Mouse (Mus musculus) brain, adult 2 months (tissue): ENCODE measurements around the gene Gm28308.

ENCODE experiments used
- DNase-seq: peaks from one replicate; pipeline ENCODE4 v3.0.0; 2011; ENCODE audit warnings: low read depth, low spot score

The Gm28308 gene

DNA sequence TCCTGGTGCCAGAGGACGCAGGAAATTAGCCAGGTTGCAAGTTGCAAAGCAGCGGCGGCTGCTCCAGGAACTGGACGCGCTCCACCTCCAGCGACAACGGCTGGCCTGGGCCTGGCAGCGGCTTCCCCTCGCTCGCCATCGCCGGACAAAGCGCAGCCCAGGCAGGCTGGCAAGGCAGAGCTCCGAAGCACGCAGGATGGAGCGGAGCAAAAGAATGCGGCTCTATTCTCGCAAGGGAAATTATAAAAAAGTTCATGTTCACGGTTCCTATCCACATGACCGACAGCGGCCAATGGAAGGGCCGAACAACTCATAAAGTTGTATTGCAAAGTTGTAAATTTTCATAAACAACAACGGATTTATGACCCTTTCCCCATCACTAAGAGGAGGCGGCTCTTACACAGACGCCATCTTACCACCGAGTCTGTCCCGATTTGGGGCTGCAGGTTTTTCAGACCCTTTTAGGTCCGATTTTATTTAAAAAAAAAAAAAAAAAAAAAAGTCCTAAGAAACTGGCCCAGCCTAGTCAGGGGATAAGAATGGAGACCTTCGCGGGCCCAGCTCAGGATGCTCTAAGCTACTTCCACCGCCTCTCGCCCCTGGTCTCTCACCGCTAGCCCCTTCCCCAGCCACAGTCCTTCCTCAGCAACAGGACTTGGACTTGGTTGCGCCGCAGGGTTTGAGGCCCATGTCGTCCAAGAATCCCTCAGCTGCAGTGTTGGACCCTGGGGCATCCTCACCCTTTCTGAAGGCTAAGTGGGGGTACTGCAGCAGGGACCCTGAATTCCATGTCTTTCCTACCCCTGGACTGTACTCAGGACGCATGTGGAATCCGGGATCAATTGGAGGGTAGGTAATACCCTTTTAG lies at the start of gene Gm28308, which contains the start of gene Hoxa3:
Gene Gm28308 (minus strand): TSS at position 221 of the 868 bp plus-strand sequence.
Gene Hoxa3 (minus strand): TSS at position 218 of the 868 bp plus-strand sequence.
- DNase-seq, result no peak

DNA sequence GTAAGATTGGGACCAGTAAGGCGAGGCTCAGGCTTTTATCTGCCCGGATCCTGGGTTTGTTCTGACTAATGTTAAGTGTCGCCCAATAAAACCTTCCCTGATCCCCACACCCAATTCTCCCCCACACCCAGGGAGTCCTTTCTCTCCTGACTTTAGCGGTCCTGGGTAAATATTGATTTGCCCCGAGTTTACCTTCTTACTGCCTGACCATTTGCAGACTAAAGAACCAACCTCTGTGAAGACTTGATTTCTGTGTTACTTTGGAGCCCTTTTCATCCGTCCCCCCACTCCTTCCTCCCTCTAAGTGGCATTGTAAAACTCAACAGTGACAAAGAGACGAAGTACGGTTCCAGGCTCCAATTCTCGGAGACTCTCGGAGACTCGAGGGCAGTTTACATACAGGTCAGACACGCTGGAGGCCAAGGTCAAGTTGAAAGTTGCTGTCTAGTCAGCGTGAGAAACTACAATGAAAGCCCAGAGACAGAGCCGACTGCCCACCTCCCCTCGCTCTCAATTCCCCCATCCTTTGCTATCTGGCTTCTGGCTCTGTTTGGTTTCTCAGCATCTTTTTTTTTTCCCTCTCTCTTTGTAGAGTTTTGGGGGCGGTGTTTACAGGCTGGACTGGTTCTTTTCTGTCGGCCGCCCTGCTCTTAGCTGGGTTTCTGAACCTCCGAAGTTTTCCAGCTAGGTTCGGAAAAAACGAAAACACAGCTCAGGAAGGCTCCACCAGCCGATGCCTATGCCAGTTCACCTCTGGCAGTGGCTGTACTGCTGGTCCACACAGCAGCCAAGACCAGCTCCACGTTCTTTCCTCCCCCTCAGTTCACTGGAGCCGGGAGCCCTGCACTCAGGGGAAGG lies 49.6 kb upstream of the Gm28308 start:
- no peak for DNase-seq

DNA sequence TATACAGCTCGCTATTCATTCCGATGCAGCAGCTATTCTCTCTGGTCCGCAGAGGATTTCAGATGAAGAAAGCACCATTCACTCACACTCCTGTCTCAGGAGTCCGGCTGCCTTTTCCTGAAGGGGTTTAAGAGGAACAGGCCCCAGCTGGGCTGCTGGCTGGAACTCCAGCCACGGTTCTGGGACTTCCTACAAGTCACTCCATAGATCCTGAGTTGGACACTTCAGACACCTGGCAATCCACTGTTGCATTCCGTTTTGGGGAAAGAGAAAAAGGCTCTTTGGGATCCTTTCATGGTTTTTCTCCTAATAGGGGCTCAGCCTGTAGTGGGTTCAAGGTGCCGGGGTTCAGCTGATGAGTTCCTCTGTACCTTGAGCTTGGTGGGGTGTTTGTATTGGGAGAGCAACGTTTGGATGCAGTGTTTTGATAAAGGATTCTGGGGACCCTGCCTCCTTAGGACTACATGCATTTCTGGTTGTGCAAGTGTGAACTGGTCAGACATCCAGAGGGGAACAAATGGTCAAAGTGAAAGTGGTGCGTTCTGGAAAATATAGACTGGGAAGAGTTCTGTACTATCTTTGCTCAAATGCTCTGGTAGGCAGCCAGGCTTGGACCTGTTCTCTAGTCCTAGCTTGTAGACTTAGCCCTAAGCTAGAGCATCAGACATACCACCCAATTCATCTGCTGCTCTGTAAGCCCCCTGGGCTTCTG lies 48.8 kb upstream of the Gm28308 start:
- no peak for DNase-seq

DNA sequence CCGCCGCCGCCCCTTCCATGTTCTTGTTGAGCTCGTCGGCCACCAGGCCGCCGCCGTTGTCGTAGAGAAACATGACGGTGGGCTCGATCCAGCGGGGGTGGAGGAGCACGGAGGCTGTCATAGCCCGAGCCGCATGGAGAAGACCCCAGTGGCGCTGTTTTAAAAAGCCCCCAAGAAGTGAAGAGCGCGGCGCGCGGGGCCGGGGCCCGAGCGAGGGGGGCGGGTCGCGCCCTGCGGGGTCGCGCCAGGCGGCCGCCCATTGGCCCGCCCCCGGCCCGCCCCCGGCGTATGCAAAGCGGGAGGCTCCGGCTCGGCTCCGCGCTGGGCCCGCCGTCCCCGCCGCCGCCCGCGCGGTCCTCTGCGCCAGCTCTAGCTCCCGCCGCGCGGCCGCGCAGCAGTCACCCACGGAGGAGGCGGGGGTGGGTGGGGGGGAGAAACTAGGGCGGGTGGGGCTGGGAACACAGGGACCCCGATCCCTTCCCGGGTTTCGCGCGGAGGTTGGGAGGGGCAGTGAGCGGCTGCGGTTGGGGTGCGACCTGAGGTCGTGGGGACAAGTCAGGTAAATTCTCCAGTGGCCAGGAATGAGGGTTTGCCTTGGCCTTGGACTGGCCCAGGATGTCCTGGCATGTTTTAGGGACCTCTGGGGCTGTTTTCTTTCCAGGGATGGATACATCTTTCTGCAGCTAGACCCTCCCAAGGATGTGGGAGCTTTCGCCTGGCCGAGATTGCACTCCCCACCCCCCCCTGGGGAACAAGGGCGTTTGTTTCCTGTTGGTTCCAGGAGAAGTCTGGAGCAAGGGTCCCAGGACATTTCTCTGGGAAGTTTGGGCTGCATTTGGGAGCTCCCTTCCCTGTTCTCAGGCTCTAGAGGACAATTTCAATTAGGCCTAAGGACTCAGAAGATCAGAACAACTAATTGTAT lies 47.8 kb upstream of the Gm28308 start, which contains the start of gene Hoxa13:
Gene Hoxa13 (minus strand): TSS at position 227 of the 922 bp plus-strand sequence.
- no peak for DNase-seq

DNA sequence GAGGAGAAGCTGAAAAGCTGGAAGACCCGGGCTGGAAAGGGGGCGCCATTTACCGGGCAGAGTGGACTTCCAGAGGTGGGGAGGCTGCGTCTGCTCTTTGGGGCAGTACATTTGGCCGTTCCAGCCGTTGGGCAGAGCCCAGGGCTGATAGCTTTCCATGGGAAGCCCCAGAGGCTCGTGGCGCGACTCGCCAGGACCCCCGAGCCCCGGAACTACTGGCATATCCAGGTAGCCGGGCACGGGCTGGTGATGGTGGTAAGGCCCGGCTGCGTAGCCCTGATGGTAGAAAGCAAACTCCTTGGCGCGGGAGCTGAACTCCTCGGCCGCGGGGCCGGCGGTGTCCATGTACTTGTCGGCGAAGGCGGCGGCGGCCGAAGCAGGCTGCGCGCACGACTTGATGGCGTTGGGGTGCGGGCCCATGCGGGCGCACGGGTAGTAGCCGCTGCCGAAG lies 46.7 kb upstream of the Gm28308 start:
- no peak for DNase-seq

DNA sequence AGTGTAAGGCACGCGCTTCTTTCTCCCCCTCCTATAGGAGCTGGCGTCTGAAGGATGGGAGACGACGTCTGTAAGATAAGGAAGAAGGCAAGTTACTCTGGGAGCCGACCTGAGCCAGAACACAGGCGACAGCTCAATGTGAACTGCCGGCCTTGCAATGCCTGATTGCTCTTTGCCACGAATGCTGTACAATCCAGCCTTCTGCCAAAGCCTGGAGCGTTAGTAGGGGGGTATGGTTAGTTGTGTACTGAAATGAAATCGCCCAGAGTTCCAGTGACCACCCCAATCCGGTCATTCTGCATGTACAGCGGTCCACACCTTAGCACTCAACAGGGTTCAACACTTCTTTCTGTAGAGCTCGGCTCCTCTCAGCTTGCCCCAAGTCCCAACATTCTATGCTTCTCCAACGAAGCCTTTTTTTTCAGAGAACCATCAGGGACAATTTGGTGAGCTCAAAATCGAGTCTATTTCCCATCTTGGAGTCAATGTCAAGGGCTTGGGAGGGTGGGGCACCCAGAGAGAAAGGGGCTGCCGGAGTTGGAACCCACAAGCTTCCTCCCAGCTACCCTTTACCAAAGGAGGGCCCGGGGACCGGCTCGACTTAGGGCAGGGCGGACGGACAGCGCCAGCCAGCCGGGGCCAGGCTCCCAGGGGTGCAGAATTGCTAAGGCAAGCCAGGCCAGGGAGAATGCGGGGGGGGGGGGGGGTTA lies 46.1 kb upstream of the Gm28308 start:
- DNase-seq, result no peak

DNA sequence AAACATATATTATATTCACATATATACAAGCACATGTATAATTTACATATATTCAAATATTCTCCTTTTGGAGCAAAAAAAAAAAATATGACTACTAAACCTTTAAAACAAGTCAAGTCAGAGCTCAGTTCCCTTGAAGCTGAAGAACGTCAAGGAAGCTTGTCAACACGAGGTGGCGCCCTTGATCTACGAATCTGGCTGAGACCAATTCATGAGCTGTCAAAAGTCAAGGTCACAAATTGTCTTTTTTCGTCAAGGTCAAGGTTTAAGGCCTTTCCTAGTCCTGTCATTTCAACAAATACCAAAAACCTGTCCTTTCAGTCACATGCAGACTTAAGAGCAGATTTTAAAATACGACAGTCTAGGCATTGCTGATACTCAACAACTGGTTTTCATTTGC lies 43.8 kb upstream of the Gm28308 start:
- DNase-seq, result peak; percentile 79

DNA sequence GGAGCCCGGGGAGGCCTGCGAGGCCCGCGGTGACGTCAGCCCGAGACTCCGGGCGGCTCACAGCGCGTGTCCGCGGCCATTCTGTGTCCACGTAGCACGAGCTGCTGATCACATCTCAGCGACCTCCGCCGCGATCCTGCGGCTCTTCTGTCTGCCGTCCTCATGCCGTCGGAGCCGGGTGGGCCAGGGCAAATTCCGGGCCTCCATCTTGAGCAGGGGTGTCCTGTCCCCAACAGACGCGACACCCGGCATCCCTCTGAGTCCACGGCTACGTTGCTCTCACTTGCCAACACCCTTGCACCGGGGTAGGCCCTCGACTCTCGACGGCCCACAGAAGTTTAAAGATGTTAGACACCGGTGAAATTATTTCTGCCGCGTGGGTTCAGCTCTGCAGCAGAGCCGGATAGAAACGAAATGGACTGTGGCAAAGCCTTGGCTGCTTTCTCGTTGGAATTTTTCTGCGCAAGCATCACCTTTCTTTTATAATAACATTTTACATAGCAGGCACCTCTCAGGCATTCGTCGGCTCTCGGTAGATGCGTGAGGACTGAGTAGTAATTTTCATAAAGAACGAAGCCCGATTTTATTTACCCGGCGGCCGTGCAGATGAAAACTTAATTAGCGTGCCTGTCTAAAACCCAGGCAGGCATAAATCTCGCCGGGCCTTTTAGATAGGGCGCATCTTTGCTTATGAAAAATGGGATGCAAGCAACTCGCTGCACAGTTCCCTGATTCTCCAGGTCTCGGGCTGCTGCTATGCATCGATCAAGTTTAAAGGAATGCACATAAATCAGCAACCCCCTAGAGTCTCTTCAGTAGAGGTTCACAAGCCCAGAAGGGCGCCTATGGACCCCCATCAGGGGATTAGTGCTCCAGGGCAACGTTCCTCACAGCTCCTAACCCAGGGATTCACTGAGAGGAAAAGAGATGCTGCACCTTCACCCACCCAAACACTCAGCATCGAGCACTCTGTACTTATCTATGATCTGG lies 40.7 kb upstream of the Gm28308 start:
- no peak for DNase-seq

DNA sequence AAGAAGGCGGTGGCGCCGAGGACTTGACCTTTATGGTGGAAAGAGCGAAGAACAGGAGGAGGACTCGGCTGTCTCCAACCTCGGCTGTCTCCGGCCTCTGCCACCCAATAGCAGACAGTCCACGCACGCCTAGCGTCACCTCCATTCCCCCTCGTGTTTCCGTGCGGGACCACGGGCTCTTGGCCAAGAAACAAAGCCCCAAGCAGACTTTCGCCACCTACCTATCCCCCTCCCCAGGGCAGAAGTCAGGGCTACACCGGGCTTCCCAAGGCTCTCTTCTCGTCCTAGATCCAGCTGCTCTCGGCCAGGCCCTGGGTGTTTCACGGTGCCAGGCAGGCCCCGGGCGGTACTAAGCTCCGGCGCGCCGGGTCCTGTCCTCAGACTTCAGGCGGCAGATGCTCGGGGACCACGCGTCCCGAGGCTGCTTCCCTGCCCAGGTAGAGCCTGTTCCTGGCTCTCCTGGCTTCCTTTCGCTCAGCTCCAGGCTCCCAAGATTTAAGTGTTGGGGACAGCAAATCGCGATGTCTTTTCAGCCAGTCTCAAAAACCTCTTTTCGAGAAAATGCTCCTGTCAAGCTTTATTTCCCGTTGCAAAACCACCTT lies 39.7 kb upstream of the Gm28308 start:
- DNase-seq, result no peak

DNA sequence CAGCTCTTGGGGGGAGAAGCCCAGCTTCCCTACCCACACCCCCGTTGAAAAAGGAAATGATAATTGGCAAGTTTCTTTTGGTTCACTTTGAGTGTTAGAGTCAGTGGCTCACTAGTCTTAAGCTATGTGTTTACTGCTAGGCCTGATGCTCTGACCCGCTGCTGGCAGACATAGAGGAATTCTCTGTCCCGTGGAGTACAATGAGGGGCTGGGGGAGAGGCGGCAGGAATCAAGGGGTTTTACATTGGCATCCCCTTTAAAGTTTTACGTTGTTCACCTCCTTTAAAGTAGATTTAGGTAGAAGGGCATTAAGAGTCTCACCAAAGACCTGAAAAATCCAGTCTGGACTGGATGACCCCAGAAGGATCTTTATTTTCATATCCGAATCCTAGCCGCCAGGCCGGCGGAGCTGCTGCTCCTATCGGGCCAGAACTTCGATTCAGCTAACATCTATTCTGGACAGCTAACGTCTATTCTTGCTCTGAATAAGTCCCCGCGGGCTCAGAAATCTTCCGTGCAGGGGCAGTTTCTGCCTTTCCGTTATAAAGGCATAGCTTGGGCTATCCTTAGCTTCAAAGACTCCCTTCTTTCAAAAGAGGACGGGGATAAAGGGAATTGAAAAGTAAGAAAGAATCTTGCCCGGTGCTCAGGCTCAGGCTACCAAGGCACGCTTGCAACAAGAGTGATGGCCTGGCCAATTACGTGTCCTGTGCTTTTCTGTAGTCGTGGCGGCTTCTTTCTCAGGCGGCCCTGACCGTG lies 39.1 kb upstream of the Gm28308 start:
- no peak for DNase-seq

DNA sequence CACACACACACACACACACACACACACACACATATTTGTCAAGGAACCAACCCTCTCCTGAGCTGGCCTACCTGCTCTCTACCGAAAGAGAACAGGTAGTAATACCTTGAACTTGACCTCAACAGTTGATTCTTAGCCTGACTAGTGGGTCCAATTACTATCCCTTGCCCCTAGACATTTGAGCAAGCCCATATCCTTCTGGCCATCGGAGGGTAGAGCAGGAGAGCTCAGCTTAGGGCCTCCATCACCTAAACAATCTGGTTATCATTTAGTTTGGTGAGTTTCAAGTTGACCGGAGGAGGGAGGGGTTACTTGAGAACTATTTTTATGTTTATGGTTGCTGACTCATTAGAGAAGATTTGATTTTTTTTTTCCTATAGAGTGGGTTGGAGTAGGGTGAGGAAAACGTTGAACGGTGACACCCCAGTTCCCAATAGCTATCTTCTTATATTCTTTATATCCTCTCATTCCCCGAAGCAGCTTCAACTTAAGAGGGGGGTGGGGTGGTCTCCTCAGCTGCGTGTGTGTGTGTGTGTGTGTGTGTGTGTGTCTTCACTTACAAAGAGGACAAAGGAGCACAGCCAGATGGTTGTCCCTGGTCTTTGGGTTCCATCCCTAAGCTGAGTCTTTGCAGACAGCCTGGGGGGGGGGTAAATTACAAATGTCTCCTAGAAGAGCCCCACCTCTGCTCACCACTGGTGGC lies 38.2 kb upstream of the Gm28308 start:
- no peak for DNase-seq

DNA sequence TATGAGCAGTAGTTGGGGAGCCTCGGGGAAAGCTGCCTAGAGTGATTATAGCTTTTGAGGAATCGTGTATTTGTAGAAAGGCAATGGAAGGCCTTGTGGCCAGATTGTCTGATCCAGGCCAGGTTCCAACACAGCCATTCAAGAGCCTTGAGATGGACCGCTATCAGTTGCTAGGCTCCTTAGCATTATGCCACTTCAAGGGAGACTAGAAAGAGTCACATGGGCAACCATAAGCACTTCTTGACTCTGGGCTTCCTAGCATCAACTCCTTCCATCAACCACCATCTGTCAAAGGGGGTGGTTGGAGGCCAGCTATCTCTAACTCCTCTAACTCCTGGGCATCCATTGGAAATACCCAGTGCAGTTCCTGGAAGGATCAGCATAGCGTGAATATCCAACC lies 36.7 kb upstream of the Gm28308 start:
- no peak for DNase-seq

DNA sequence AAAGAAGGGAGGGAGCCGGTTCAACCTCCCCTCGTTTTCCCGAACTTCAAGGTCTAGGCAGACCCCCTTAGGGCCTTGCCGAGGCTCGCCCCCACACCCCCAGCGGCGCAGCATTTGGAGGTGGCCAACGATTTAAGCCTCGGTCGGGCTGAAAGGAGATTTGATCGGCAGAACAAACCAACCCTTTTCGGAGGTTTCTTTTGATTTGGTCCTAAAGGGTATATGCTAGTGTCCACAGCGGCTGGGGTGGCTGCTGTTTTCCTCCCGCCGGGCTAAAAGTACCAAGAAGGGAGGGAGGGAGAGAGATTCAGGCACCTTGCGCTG lies 36.2 kb upstream of the Gm28308 start:
- DNase-seq, result no peak

DNA sequence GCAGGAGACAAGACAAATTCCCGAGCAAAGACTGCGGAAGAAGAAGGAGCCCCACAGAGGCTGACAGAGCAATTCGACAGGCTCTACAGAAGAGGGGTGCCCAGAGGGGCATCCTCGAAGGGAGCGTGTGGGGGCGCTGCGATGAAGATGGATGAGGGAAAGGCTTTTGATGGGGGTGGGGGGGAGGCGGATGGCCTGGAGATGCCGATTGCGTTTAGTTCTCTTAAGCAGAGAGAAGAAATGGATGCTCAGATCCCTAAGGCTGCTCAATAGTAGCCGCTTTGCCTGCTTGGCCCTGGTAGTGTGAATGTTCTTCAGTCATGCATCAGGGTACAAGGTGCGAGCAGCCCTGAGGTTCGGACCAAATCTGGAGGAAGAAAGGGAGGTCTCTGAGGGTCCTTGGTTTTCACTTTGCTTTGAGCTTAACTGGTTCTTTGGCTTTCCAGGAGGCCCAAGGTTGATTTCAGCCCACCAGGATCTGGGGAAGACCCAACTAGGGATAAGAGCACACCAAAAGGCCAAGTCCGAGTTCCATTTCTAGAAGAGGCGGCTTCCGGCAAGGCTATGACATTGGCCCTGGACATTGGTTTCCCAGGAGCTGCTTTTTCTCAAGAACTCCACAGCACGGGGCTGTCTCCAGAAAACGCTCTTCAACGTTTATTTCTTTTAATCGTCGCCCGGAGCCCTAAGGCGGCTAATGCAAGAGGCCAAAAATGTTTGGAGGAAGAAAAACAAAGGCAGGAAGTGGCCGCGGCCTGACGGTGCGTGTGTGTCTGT lies 35.7 kb upstream of the Gm28308 start:
- no peak for DNase-seq

DNA sequence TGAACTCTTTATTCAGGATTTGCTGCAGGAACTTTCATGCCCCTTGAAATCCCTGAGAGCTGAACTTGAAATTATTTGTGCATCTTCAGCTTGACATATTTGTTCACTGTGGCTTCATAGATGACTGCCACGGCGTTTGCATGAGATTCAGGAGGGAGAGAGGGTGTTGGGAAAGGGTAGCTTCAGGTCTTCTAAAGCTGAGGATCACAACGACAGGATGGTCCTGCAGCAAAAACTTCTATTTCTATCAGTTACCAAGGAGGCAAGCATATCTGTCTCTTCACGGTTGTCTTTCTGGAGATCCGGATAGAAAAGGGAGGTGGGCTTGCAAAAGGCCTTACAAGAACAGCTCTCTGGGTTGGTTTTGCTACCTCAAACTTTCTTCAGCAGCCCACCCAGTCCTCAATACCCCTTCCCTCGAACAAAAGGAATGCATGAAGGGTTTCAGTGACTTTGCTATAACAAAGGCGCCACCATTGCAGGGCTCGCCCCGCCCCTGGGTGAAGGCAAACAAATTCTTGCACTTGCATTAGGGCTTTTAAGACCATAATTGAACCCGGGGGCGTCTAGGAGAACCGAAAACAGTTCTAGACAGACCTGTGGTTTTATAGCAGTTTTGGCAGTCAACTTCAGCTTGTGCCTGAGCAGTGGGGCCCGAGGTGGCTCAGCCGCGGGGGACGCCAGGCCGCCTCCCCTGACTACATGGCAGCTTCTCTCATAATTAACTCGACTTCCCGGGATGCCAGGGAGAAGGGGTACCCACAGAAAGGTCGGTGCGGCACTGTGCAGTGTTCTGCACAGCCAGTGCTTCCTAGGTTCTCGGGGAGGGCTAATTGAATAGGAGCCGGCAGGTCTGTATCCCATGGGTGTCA lies 34.9 kb upstream of the Gm28308 start:
- DNase-seq, result no peak
